Mouse (Mus musculus) kidney, embryonic 14.5 days (tissue): ENCODE results near the gene Wdr92. TPM values are rescaled to one million over a fixed set of nuclear protein-coding genes. Genes with fewer than 3 reads are reported as not detected.

Experiments
- ATAC-seq: fragments of 200-750 bp; cut with Nextera tagmentation; 2 replicates; pipeline ENCODE4 v1.8.0; 2017; ENCODE audit warnings: moderate number of reproducible peaks, mild to moderate bottlenecking, moderate TSS enrichment, moderate library complexity; ENCODE audit not compliant: low FRiP score, low TSS enrichment
- H3K27ac ChIP-seq: fragments of 300-500 bp; sonication (generic); 2 replicates; pipeline ENCODE4 v1.5.1; 2014; ENCODE audit warnings: low read depth, mild to moderate bottlenecking, low read length, moderate library complexity, mixed read lengths
- H3K27me3 ChIP-seq: fragments of 300-500 bp; sonication (generic); 2 replicates; pipeline ENCODE4 v1.6.1; 2014; ENCODE audit warnings: mild to moderate bottlenecking, low read length; ENCODE audit not compliant: control insufficient read depth, insufficient read depth
- H3K36me3 ChIP-seq: fragments of 300-500 bp; sonication (generic); 2 replicates; pipeline ENCODE4 v1.6.1; 2014; ENCODE audit warnings: low read length, mixed read lengths; ENCODE audit not compliant: control insufficient read depth, insufficient read depth
- H3K4me1 ChIP-seq: fragments of 300-500 bp; sonication (generic); 2 replicates; pipeline ENCODE4 v1.6.1; 2014; ENCODE audit warnings: low read length, mixed read lengths; ENCODE audit not compliant: control insufficient read depth, insufficient read depth
- H3K4me2 ChIP-seq: fragments of 300-500 bp; sonication (generic); replicated peaks from 2 replicates; pipeline ENCODE4 v1.6.1; 2014; ENCODE audit warnings: low read depth, mild to moderate bottlenecking, low read length
- H3K4me3 ChIP-seq: fragments of 300-500 bp; sonication (generic); 2 replicates; pipeline ENCODE4 v1.5.1; 2014; ENCODE audit warnings: mild to moderate bottlenecking, low read length
- H3K9ac ChIP-seq: fragments of 300-500 bp; sonication (generic); 2 replicates; pipeline ENCODE4 v1.6.1; 2014; ENCODE audit warnings: low read depth, mild to moderate bottlenecking, low read length, moderate library complexity
- H3K9me3 ChIP-seq: fragments of 300-500 bp; sonication (generic); 2 replicates; pipeline ENCODE4 v1.6.1; 2016; ENCODE audit warnings: low read length; ENCODE audit not compliant: control insufficient read depth
- WGBS: fragments of 180-500 bp; shearing (Covaris S2); extraction: QIAGEN DNeasy Blood & Tissue Kit; methylation state at CpG from one replicate; pipeline ENCODE4 v1.1.7; 2014; 5-methylcytosine and 5-hydroxymethylcytosine counted together
- polyA plus RNA-seq: library from polyadenylated mRNA; unstranded; fragments of >200 nt; fragmentation: Nextera tagmentation; extraction: Ambion mirVana; gene quantifications from 2 replicates; pipeline ENCODE4 v1.2.1, GENCODE M21; 2014

Wdr92 gene
- polyA plus RNA-seq, 1 experiment from 2014 or later: 31.2 TPM

DNA sequence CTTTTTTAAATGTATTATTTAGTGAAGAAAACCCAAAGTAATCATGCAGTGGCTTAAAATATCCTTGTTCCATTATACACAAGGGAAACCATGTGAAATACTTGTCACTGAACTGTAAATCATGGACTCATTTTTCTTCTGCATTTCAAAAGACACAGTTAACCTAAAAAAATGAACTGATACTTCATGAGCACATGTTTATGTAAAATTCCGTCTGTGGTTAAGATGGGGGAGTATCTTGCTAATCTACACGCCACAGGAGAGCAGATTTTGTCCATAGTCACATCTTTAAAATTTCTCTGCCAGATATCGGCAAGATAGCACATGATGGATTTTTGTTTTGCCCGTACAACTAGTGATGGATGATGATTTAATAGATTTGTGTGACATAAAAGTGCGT is 17.3 kb downstream of the Wdr92 start:
- no peaks in the 10 kb centered on the region for H3K27me3 ChIP-seq
- H3K27ac ChIP-seq: no peak overlapping the region
- no peak overlapping the region for H3K9ac ChIP-seq
- no peak overlapping the region for H3K4me2 ChIP-seq
- H3K9me3 ChIP-seq: no peaks in the 10 kb centered on the region
- H3K36me3 ChIP-seq: peaks cover 81% of the 10 kb centered on the region
- H3K4me3 ChIP-seq: no peak overlapping the region
- WGBS: 85% methylated on average over 5 of the region's 5 CpGs
- no peak for ATAC-seq
- H3K4me1 ChIP-seq: no peaks in the 10 kb centered on the region

- H3K4me1 ChIP-seq: no peaks in the 10 kb centered on the region
- no peak overlapping the region for H3K4me2 ChIP-seq
- H3K9ac ChIP-seq: no peak overlapping the region
- no peak overlapping the region for H3K27ac ChIP-seq
- no peak overlapping the region for H3K4me3 ChIP-seq
- 95% methylated on average over 3 of the region's 3 CpGs for WGBS
- ATAC-seq: no peak
- H3K27me3 ChIP-seq: no peaks in the 10 kb centered on the region
- no peaks in the 10 kb centered on the region for H3K9me3 ChIP-seq
- H3K36me3 ChIP-seq: peaks cover 79% of the 10 kb centered on the region
Observed at GRCm38 (mm10) chr11:17199840-17200501, 18.1 kb downstream of the Wdr92 start.

DNA sequence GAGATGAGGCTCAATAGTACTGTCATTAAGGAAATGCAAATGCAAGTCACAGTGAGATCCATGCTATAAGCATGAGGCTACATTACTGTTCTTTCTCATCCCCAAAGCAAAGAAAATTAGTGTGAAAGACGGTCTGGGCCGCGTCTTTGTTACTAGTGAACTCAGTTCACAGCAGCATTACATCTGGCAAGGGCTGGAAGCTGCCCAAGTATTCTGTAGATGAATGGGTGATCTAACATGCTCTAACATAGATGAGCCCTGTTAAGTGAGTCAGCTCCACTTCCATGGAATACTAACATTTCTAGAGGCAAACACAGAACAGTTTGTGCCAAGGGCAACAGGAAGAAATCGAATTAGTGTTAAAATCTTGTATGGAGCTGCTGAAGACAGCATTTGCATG is 19.0 kb downstream of the Wdr92 start:
- no peak overlapping the region for H3K27ac ChIP-seq
- no peaks in the 10 kb centered on the region for H3K9me3 ChIP-seq
- 94% methylated on average over 4 of the region's 4 CpGs for WGBS
- no peaks in the 10 kb centered on the region for H3K27me3 ChIP-seq
- H3K4me2 ChIP-seq: no peak overlapping the region
- no peaks in the 10 kb centered on the region for H3K4me1 ChIP-seq
- no peak overlapping the region for H3K9ac ChIP-seq
- peaks cover 75% of the 10 kb centered on the region for H3K36me3 ChIP-seq
- no peak for ATAC-seq
- H3K4me3 ChIP-seq: no peak overlapping the region

- no peaks in the 10 kb centered on the region for H3K27me3 ChIP-seq
Observed at GRCm38 (mm10) chr11:17202481-17202880, 20.6 kb downstream of the Wdr92 start.

DNA sequence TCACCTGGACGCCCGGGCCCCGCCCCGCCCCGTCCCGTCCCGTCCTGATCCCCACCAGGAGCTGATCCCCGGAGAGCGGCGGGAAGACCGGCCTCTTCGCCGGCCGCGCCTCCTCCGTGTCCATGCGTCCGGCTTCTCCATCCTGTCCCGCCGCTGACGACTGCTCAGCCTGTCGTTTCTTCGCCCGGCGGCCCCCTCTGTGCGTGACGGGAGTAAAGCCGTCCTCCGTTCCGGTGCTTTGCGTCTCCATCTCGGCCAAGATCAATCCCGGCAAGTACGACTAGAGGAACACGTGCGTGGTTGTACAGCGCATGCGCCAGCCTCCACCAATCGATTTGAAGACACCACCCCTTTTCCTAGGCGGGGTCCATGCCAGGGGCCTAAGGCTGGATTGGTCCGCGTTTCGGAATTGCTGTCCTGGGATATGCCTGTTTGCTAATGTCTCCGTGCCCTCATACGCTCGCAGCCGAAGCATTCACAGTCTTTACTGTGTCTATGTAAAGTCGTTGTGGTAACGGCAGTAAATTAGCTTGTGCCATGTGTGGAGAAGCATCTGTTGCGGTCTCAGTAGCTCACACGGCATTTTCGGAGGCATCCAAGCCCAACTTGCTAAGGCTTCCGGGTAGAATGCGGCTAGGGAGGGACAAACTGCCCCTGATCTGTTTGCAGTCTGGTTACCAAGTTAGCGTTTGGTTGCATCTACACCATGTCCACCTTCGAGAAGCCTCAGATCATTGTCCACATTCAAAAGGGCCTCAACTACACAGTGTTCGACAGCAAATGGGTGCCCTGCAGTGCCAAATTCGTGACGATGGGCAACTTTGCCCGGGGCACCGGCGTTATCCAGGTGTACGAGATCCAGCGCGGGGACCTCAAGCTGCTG is 29.6 kb downstream of the Wdr92 start, which contains the start of gene Pno1:
TSS of gene Pno1 (minus strand) at position 311 of the 883 bp plus-strand sequence.
- Histone ChIP-seq H3K9me3 (no peaks in the 10 kb centered on the region), H3K4me3 (peak within 1 kb of the TSS; percentile 68), H3K9ac (peak within 1 kb of the TSS; percentile 84), H3K4me1 (0 out of 2 replicates have a peak, but pooled peaks cover 9% of the 10 kb centered on the region), H3K4me2 (peak within 1 kb of the TSS; percentile 62), H3K27ac (peak within 1 kb of the TSS; percentile 66; the same call in 1 of the 2 replicates), H3K27me3 (no peaks in the 10 kb centered on the region), H3K36me3 (peaks cover 23% of the 10 kb centered on the region)
- WGBS: under 1% methylated on average over 65 of the region's 65 CpGs
- peak; percentile 99 for ATAC-seq

More at GRCm38 (mm10) chr11:17202481-17202880, 20.6 kb downstream of the Wdr92 start:
- no peaks in the 10 kb centered on the region for H3K4me1 ChIP-seq
- H3K4me3 ChIP-seq: no peak overlapping the region
- no peak overlapping the region for H3K4me2 ChIP-seq
- 89% methylated on average over 6 of the region's 6 CpGs for WGBS
- H3K27ac ChIP-seq: no peak overlapping the region
- no peak overlapping the region for H3K9ac ChIP-seq
- peaks cover 72% of the 10 kb centered on the region for H3K36me3 ChIP-seq
- H3K9me3 ChIP-seq: no peaks in the 10 kb centered on the region
- ATAC-seq: no peak

DNA sequence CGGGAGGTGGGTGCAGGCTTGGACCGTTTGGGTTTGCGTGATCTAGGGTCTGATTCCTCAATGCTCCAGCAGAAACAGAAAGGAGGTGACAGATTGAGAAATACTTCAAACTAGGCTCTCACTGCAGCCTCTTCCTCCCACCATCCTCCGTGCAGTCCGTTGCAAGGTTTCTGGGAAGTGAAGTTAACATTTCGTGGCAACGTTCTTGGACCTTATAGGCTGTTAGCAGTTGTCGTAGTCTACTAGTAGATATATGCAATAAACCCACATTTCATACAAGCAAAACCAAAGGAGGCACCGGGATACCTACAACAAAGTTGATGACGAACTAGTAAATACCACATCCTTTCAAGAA is 30.2 kb downstream of the Wdr92 start:
- Histone ChIP-seq H3K9ac (peak overlapping the region; percentile 84), H3K4me3 (peak overlapping the region; percentile 68), H3K9me3 (no peaks in the 10 kb centered on the region), H3K27me3 (no peaks in the 10 kb centered on the region), H3K36me3 (peaks cover 17% of the 10 kb centered on the region), H3K4me2 (peak overlapping the region; percentile 62), H3K4me1 (0 out of 2 replicates have a peak, but pooled peaks cover 9% of the 10 kb centered on the region), H3K27ac (no peak overlapping the region)
- no peak for ATAC-seq
- WGBS: 3% methylated on average over 10 of the region's 10 CpGs

DNA sequence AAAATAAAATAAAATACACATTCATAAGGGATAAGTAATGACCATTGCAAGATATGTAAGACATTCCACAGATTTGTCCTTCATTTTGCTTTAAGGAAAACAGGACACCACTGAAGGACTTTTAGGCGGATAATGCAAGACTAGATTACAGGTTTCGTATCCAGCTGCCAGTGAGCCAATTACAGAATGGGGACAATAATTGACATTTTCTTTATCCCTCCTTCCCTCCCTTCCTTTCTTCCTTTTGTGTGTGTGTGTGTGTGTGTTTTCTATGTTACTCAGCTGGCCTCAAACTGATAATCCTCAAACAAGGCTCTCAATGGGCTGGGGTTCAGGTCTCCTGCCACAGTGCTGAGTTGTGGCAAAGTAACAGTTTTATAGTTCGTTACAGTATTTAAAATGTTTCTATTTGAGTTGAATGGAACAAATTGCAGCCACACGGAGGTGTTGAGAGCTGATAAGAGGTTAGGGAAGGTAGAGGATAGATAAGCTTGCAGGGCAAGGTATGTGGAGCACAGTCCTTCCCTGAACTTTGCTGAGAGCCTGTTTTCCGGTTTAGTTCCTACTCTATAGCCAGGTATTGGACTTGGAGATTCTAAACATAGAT is 31.1 kb downstream of the Wdr92 start:
- peaks cover 11% of the 10 kb centered on the region for H3K36me3 ChIP-seq
- H3K4me3 ChIP-seq: peak overlapping the region; percentile 68; the same call in 1 of the 2 replicates
- no peaks in the 10 kb centered on the region for H3K27me3 ChIP-seq
- no peaks in the 10 kb centered on the region for H3K9me3 ChIP-seq
- peak overlapping the region; percentile 84; the same call in 1 of the 2 replicates for H3K9ac ChIP-seq
- no peak overlapping the region for H3K27ac ChIP-seq
- WGBS: 81% methylated on average over 5 of the region's 5 CpGs
- no peak for ATAC-seq
- H3K4me2 ChIP-seq: peak overlapping the region; percentile 62
- 0 out of 2 replicates have a peak, but pooled peaks cover 9% of the 10 kb centered on the region for H3K4me1 ChIP-seq

GRCm38 (mm10) chr11:17215475-17215874 is 33.6 kb downstream of the Wdr92 start:
- Histone ChIP-seq H3K9ac (no peak overlapping the region), H3K27ac (no peak overlapping the region), H3K4me1 (0 out of 2 replicates have a peak, but pooled peaks cover 9% of the 10 kb centered on the region), H3K36me3 (no peaks in the 10 kb centered on the region), H3K4me2 (no peak overlapping the region), H3K4me3 (no peak overlapping the region), H3K27me3 (no peaks in the 10 kb centered on the region), H3K9me3 (no peaks in the 10 kb centered on the region)
- no peak for ATAC-seq
- 89% methylated on average over 3 of the region's 3 CpGs for WGBS
